Mouse (Mus musculus) limb, embryonic 14.5 days (tissue): ENCODE data around the gene Tnfrsf21. TPM values are rescaled to one million over a fixed set of nuclear protein-coding genes. Genes with fewer than 3 reads are reported as not detected.

ENCODE experiments used
- ATAC-seq: fragments of 200-750 bp; cut with Nextera tagmentation; 2 replicates; pipeline ENCODE4 v1.8.0; 2017; ENCODE audit warnings: low read depth, moderate number of reproducible peaks, moderate TSS enrichment; ENCODE audit not compliant: low FRiP score
- DNase-seq: peaks from one replicate; pipeline ENCODE4 v3.0.0-alpha.2; 2015; ENCODE audit warnings: low spot score
- H3K27ac ChIP-seq: fragments of 300-500 bp; sonication (generic); replicated peaks from 2 replicates; pipeline ENCODE4 v1.5.1; 2014; ENCODE audit warnings: low read depth, mild to moderate bottlenecking, low read length, moderate library complexity, mixed read lengths
- H3K27me3 ChIP-seq: fragments of 300-500 bp; sonication (generic); 2 replicates; pipeline ENCODE4 v1.6.1; 2014; ENCODE audit warnings: low read length, mixed read lengths; ENCODE audit not compliant: control insufficient read depth, insufficient read depth
- H3K36me3 ChIP-seq: fragments of 300-500 bp; sonication (generic); 2 replicates; pipeline ENCODE4 v1.6.1; 2014; ENCODE audit warnings: mild to moderate bottlenecking, low read length, moderate library complexity, mixed read lengths; ENCODE audit not compliant: control insufficient read depth, insufficient read depth
- H3K4me1 ChIP-seq: fragments of 300-500 bp; sonication (generic); 2 replicates; pipeline ENCODE4 v1.6.1; 2014; ENCODE audit warnings: antibody characterized with exemption, low read length, mixed read lengths; ENCODE audit not compliant: control insufficient read depth, insufficient read depth
- H3K4me2 ChIP-seq: fragments of 300-500 bp; sonication (generic); replicated peaks from 2 replicates; pipeline ENCODE4 v1.6.1; 2014; ENCODE audit warnings: low read depth, mild to moderate bottlenecking, low read length, moderate library complexity; ENCODE audit not compliant: severe bottlenecking
- H3K4me3 ChIP-seq: fragments of 300-500 bp; sonication (generic); replicated peaks from 2 replicates; pipeline ENCODE4 v1.5.1; 2014; ENCODE audit warnings: low read length
- H3K9ac ChIP-seq: fragments of 300-500 bp; sonication (generic); 2 replicates; pipeline ENCODE4 v1.6.1; 2014; ENCODE audit warnings: mild to moderate bottlenecking, low read depth, low read length, moderate library complexity; ENCODE audit not compliant: severe bottlenecking
- H3K9me3 ChIP-seq: fragments of 300-500 bp; sonication (generic); 2 replicates; pipeline ENCODE4 v1.6.1; 2016; ENCODE audit warnings: low read length; ENCODE audit not compliant: control insufficient read depth
- POLR2A ChIP-seq: fragments of 200-500 bp; IDR thresholded peaks from 2 replicates; pipeline ENCODE4 v1.8.0; 2012; ENCODE audit warnings: inconsistent platforms, mild to moderate bottlenecking, moderate library complexity, borderline replicate concordance; ENCODE audit not compliant: insufficient read depth, insufficient read length; ENCODE audit errors: extremely low read depth
- WGBS: fragments of 180-500 bp; shearing (Covaris S2); extraction: QIAGEN DNeasy Blood & Tissue Kit; methylation state at CpG from one replicate; pipeline ENCODE4 v1.1.7; 2014; 5-methylcytosine and 5-hydroxymethylcytosine counted together
- polyA plus RNA-seq, 2 experiments: library from polyadenylated mRNA; depleted of rRNA in 1 of 2; stranded (reverse) in 1 of 2; unstranded in 1 of 2; fragments of >200 nt; fragmentation: Nextera tagmentation in 1 of 2; extraction: Ambion mirVana in 1 of 2; gene quantifications; 2 replicates each; pipeline versions ENCODE4 v1.2.1 to v1.2.3; 2012 to 2014

Tnfrsf21 gene
- polyA plus RNA-seq, 2 experiments, result 24.5 to 25.0 TPM

DNA sequence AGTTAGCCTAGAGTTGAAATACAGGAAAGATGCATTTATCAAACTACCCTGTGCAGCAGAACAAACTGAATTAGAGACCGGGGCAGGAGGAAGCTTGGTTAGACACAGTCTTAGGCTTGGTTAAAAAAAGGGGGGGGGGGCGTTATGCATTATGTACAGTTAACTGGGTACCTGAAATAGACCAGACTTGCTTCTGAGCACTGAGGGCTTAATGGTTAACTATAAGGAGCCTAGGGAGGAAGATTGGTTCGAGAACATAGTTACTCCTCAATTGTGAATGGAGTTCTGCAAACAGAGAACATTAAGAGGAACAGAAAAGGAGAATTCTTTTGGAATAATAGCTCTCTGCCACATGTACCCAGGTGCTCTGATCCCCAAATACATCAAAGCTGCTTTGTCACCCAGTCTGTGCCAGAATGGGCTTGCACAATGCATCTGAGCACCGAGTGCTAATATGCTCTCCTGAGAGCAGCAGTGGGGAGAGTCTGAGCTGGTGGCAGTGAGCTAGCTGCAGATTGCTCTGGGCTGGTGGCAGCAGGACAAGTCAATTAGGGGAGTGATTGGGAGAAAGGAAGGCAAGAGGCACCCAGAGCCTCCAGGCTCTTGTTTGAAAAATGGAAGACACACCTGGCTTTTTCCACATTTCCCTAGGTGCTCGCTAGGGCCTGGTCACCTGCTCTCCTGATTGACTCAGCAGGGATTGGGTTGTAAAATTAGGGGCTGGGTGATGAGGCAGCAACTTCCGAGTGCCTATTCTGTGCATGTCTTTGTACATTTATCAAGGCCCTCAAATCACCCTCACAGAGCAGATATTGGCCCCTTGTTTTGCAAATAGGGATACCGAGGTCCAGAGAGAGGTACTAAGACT is 119.3 kb downstream of the Tnfrsf21 start:
- no peak overlapping the region for H3K9ac ChIP-seq
- H3K9me3 ChIP-seq, result no peaks in the 10 kb centered on the region
- H3K4me1 ChIP-seq, result no peaks in the 10 kb centered on the region; the same call in 1 of the 2 replicates
- H3K4me3 ChIP-seq, result no peak overlapping the region
- H3K36me3 ChIP-seq, result no peaks in the 10 kb centered on the region
- no peak for TF ChIP-seq POLR2A
- H3K4me2 ChIP-seq, result no peak overlapping the region
- H3K27ac ChIP-seq, result no peak overlapping the region
- H3K27me3 ChIP-seq, result no peaks in the 10 kb centered on the region
- no peak for ATAC-seq
- WGBS, result 44% methylated on average over 7 of the region's 7 CpGs
- no peak for DNase-seq

DNA sequence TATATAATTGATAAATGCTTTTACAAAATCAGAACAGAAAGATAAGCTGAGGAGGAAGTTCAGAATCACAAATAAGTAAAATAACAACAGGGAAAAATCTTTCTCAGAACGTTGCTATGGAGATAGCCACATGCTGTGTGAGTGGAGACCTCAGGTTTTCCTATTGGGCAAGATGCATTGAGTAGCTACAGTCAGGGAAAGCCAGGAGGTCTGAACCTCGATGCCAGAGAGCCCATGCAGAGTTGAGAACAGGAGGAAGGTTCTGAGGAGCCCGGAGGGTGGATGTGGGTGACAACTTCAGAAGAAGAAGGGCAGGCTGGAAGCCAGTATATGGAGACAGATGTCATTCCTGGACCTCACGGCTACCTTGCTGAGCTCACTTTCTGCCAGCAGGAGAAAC is 120.4 kb downstream of the Tnfrsf21 start:
- 75% methylated on average over 4 of the region's 4 CpGs for WGBS
- TF ChIP-seq POLR2A, result no peak

DNA sequence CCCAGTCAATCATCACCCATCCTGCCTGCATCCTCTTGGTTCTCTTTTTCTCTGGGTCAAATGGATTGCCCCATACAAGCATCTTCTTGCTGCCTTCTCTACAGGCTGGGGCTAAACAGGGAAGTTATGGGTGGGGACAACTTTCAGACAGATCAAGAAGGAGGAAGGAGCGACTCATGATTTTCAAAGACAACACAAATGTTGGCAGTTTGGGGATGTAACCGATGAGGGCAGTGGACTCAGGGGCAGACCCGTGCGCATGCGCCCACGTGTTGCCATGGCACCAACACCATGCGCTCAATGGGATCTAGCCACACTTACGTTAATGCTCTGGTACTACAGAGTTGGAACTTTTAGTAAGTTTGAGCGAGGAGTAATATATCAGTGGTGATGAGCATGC is 121.5 kb downstream of the Tnfrsf21 start:
- Histone ChIP-seq H3K4me1 (no peaks in the 10 kb centered on the region; the same call in 1 of the 2 replicates), H3K4me3 (no peak overlapping the region), H3K9me3 (no peaks in the 10 kb centered on the region), H3K9ac (no peak overlapping the region), H3K36me3 (no peaks in the 10 kb centered on the region), H3K4me2 (no peak overlapping the region), H3K27me3 (no peaks in the 10 kb centered on the region), H3K27ac (no peak overlapping the region)
- TF ChIP-seq POLR2A, result no peak
- DNase-seq (no peak), ATAC-seq (no peak)
- WGBS, result 90% methylated on average over 9 of the region's 9 CpGs

More for the DNA sequence above, 120.4 kb downstream of the Tnfrsf21 start:
- Histone ChIP-seq H3K4me2 (no peak overlapping the region), H3K36me3 (no peaks in the 10 kb centered on the region), H3K4me1 (no peaks in the 10 kb centered on the region; the same call in 1 of the 2 replicates), H3K4me3 (no peak overlapping the region), H3K27ac (no peak overlapping the region), H3K9ac (no peak overlapping the region), H3K9me3 (no peaks in the 10 kb centered on the region), H3K27me3 (no peaks in the 10 kb centered on the region)
- DNase-seq (no peak), ATAC-seq (no peak)

DNA sequence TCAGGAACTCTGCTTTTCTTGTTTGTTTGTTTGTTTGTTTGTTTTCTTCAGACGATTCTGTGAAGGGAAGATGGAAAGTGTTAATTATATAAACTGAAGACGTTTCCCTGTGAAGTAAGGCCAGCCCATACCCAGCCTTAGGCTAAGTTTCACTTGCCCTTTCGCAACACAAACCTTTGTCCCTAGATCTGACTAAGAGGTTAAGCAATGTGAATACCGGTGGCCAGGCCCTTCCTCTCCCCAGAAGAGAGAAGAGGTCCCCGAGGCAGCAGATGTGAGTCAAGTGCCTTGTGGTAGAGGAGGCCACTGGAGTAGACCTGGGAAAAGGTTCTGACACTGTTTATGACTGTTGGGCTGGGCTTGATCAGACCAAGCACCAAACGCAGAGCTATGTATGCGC is 122.0 kb downstream of the Tnfrsf21 start:
- no peaks in the 10 kb centered on the region; the same call in 1 of the 2 replicates for H3K4me1 ChIP-seq
- ATAC-seq, result no peak
- 78% methylated on average over 7 of the region's 7 CpGs for WGBS
- no peaks in the 10 kb centered on the region for H3K9me3 ChIP-seq
- no peaks in the 10 kb centered on the region for H3K36me3 ChIP-seq
- no peak for DNase-seq
- no peak overlapping the region for H3K27ac ChIP-seq
- no peak overlapping the region for H3K9ac ChIP-seq
- no peak overlapping the region for H3K4me3 ChIP-seq
- TF ChIP-seq POLR2A, result no peak
- H3K4me2 ChIP-seq, result no peak overlapping the region
- H3K27me3 ChIP-seq, result no peaks in the 10 kb centered on the region

Other genes with a start within 250 kb of the Tnfrsf21 start
- 26.8 and 30.9 TPM in 2 replicates for gene Cd2ap, start 139.9 kb upstream of the Tnfrsf21 start, polyA plus RNA-seq (2012; rRNA removed)
- 27.1 and 27.8 TPM in 2 replicates for gene Cd2ap, start 139.9 kb upstream of the Tnfrsf21 start, polyA plus RNA-seq (2014; fragmentation: Nextera tagmentation; extraction: Ambion mirVana)